Mouse (Mus musculus) gastrocnemius, adult 2 months (tissue): ENCODE data around the gene Fam53a. TPM values are rescaled to one million over a fixed set of nuclear protein-coding genes. Genes with fewer than 3 reads are reported as not detected.

ENCODE experiments used
- DNase-seq: peaks from one replicate; pipeline ENCODE4 v3.0.0; 2022
- H3K27ac ChIP-seq: fragments of 200-600 bp; 2 replicates; pipeline ENCODE4 v1.8.1; 2022; ENCODE audit warnings: mild to moderate bottlenecking
- H3K4me3 ChIP-seq: fragments of 200-600 bp; 2 replicates; pipeline ENCODE4 v1.8.1; 2022; ENCODE audit warnings: mild to moderate bottlenecking, moderate library complexity
- CTCF ChIP-seq: fragments of 200-600 bp; IDR thresholded peaks from 2 replicates; pipeline ENCODE4 v1.8.1; 2022; ENCODE audit warnings: antibody characterized with exemption, mild to moderate bottlenecking, moderate library complexity
- intact Hi-C: fragments of 180-260 bp; cut with DNase I; formaldehyde crosslinking; loops from one replicate; pipeline ENCODE4 v1.15.1; 2025
- total RNA-seq, 2 experiments: library from RNA; stranded (reverse); gene quantifications; 2 replicates each; pipeline ENCODE4 v1.2.3; 2021

The Fam53a gene
- total RNA-seq, 2 experiments from 2014 or later = 59.4 to 68.6 TPM

DNA sequence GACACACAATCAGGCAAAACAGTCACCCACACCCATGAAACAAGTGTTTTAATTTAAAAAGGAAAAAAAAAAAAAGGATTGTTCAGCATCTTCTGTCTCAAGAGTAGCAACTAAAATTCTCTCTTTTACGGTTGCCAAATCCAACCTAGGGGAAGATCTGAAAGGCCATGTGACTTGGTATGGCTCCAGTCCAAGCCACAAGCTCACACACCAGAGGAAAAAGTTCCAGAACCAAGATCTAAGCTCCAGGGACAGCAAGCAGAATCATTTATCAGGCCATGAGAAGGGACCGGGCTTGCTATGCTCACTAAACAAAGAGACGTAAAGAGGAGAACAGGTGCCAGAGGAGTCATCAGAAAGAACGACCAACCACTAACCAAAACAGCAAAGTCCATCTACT, 1.5 kb downstream of the Fam53a start:
- peak; percentile 31 for DNase-seq
- Histone ChIP-seq H3K27ac (peak overlapping the region; percentile 97), H3K4me3 (peak overlapping the region; percentile 97)
- intact Hi-C loops = loop anchor here (10.0 kb wide), 1 partner anchor 763 kb away; the partner anchor contains the start of gene Depdc5
- TF ChIP-seq CTCF = no peak

DNA sequence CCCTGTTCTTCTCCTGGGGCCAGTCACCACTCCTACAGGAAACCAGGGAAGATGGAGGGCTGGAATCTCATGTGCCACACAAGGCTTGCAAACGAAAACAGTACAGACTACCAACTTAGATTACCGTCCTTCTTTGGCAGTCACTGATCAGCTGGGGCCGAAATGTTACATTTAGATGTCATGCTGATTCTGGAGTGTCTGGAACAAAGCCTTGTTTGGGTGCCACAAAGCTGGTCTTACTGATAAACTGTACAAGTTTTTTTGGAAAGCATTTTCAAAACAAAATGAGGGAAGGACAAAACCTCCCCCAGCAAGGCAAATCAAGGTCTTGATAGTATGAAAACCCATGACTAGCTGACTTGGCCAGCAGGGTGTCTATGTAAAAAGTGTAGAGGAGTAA, 5.7 kb downstream of the Fam53a start:
- no peak for TF ChIP-seq CTCF
- 0 out of 2 replicates have a peak overlapping the region, but pooled peaks have one; percentile 4 for H3K27ac ChIP-seq
- no peak overlapping the region for H3K4me3 ChIP-seq
- intact Hi-C loops = loop anchor here (10.0 kb wide), 1 partner anchor 759 kb away; the partner anchor contains the start of gene Depdc5
- DNase-seq = no peak

GRCm38 (mm10) chr5:33622671-33623070, 6.8 kb downstream of the Fam53a start:
- H3K27ac ChIP-seq = peak overlapping the region; percentile 8; the same call in 1 of the 2 replicates
- intact Hi-C loops = loop anchor here (10.0 kb wide), 1 partner anchor 758 kb away; the partner anchor contains the start of gene Depdc5
- no peak for TF ChIP-seq CTCF
- no peak overlapping the region for H3K4me3 ChIP-seq
- DNase-seq = no peak

- Histone ChIP-seq H3K27ac (no peak overlapping the region), H3K4me3 (no peak overlapping the region)
- no peak for TF ChIP-seq CTCF
- peak; percentile 27 for DNase-seq
- intact Hi-C loops = no loop called here
Observed at GRCm38 (mm10) chr5:33614391-33614790, 15.0 kb downstream of the Fam53a start.

- no peak for DNase-seq
- no peak overlapping the region for H3K4me3 ChIP-seq
- intact Hi-C loops = no loop called here
- no peak for TF ChIP-seq CTCF
- H3K27ac ChIP-seq = no peak overlapping the region
Observed at GRCm38 (mm10) chr5:33611795-33612194, 17.6 kb downstream of the Fam53a start.

GRCm38 (mm10) chr5:33609226-33609625, 20.2 kb downstream of the Fam53a start:
- TF ChIP-seq CTCF = no peak
- intact Hi-C loops = no loop called here
- Histone ChIP-seq H3K27ac (0 out of 2 replicates have a peak overlapping the region, but pooled peaks have one; percentile 0), H3K4me3 (no peak overlapping the region)
- no peak for DNase-seq

- peak overlapping the region; percentile 91 for H3K27ac ChIP-seq
- no peak for TF ChIP-seq CTCF
- intact Hi-C loops = no loop called here
- no peak for DNase-seq
- H3K4me3 ChIP-seq = no peak overlapping the region
Observed at GRCm38 (mm10) chr5:33607434-33607833, 22.0 kb downstream of the Fam53a start.

- intact Hi-C loops = no loop called here
- H3K27ac ChIP-seq = peak overlapping the region; percentile 91
- H3K4me3 ChIP-seq = no peak overlapping the region
- peak; percentile 42 for DNase-seq
- TF ChIP-seq CTCF = no peak
Observed at GRCm38 (mm10) chr5:33606631-33607030, 22.8 kb downstream of the Fam53a start.

- peak overlapping the region; percentile 91 for H3K27ac ChIP-seq
- TF ChIP-seq CTCF = no peak
- DNase-seq = peak; percentile 73
- intact Hi-C loops = no loop called here
- peak overlapping the region; percentile 37 for H3K4me3 ChIP-seq
Observed at GRCm38 (mm10) chr5:33605314-33605713, 24.1 kb downstream of the Fam53a start.

- intact Hi-C loops = no loop called here
- no peak for DNase-seq
Observed at GRCm38 (mm10) chr5:33593620-33594019, 35.8 kb downstream of the Fam53a start.

GRCm38 (mm10) chr5:33589221-33589888, 40.1 kb downstream of the Fam53a start:
- peak; percentile 86 for DNase-seq
- Histone ChIP-seq H3K4me3 (no peak overlapping the region), H3K27ac (no peak overlapping the region)
- TF ChIP-seq CTCF = peak; percentile 100; the same call in 1 of the 2 replicates
- intact Hi-C loops = loop anchor here (1.0 to 2.0 kb wide), 2 partner anchors 47 to 195 kb away; no protein-coding TSS in a partner anchor

More at GRCm38 (mm10) chr5:33593620-33594019, 35.8 kb downstream of the Fam53a start:
- Histone ChIP-seq H3K4me3 (no peak overlapping the region), H3K27ac (no peak overlapping the region)
- peak; percentile 24; the same call in 1 of the 2 replicates for TF ChIP-seq CTCF

DNA sequence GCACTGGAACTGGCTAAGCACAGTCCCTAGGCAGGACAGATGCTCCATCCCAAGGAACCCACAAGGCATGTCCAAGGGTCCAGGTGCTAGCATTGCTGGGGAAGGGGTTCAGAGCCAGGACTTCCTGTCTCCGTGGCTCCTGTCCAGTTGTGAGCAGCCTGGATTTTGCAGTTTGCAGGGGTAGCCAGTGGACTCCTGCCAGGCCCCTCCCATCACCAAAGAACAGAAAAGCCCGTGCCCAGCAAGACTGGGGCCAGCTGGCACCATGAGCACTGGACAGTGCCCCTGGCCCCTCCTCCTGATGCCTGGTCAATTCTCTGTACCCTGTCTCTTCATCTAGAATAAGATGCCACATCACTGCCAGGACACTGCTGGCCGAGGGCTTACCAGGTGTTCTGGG, 41.4 kb downstream of the Fam53a start:
- Histone ChIP-seq H3K27ac (no peak overlapping the region), H3K4me3 (no peak overlapping the region)
- peak; percentile 8 for DNase-seq
- no peak for TF ChIP-seq CTCF
- intact Hi-C loops = loop anchor here (2.0 kb wide), 1 partner anchor 45 kb away; no protein-coding TSS in a partner anchor

DNA sequence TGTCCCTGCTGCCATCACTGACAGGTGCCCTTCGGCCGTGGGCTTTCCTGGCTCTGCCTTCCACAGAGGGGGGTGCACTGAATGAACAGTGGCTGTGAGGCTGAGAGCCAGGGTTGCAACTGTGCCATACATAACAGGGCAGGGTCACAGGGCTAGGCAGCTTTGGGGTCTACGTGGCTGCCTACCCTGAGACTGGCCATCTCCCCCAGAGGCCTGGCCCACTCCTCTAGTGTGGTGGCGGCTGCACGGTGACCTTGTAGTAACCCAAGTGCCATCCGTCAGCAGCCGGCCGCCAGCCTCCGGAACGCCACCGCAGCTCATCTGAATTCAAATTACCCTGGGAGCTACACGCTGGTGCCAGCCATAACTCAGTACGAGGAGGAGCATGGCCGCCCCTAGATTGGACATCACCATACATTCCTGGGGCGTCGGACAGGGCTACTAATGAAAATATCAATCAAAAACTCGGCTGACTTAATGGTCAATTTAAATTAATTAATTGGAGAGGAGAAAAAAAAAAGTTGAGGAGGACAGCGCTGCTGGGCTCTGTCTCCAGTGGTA, 41.9 kb downstream of the Fam53a start:
- no peak for TF ChIP-seq CTCF
- intact Hi-C loops = loop anchor here (2.0 kb wide), 1 partner anchor 45 kb away; no protein-coding TSS in a partner anchor
- no peak overlapping the region for H3K27ac ChIP-seq
- DNase-seq = peak; percentile 13
- H3K4me3 ChIP-seq = no peak overlapping the region
